Mouse (Mus musculus): ENCODE results near the gene Traip. TPM values are rescaled to one million over a fixed set of nuclear protein-coding genes. Genes with fewer than 3 reads are reported as not detected.

Traip gene
- polyA plus RNA-seq (2012; rRNA removed) = 0.59 and 1.1 TPM in 2 replicates

DNA sequence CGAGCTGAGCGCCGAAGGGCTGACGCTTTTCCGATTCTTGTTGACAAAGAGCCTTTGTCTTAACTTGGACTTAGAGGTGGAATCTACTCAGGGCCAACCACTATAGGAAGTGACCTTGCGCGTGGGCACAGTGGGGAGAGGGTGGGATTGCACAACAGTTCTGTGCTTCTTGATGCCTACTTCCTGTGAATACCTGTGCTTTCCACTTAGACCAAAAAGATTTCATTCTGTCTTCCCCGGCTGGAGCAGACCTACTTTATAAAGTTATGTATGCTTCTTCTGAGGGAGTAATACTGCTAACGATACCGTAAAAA, at the start of gene Traip:
Traip (plus strand) TSS at position 215 of the 314 bp plus-strand sequence.
- DNase-seq (ENCODE audit: low spot score) = no peak

DNA sequence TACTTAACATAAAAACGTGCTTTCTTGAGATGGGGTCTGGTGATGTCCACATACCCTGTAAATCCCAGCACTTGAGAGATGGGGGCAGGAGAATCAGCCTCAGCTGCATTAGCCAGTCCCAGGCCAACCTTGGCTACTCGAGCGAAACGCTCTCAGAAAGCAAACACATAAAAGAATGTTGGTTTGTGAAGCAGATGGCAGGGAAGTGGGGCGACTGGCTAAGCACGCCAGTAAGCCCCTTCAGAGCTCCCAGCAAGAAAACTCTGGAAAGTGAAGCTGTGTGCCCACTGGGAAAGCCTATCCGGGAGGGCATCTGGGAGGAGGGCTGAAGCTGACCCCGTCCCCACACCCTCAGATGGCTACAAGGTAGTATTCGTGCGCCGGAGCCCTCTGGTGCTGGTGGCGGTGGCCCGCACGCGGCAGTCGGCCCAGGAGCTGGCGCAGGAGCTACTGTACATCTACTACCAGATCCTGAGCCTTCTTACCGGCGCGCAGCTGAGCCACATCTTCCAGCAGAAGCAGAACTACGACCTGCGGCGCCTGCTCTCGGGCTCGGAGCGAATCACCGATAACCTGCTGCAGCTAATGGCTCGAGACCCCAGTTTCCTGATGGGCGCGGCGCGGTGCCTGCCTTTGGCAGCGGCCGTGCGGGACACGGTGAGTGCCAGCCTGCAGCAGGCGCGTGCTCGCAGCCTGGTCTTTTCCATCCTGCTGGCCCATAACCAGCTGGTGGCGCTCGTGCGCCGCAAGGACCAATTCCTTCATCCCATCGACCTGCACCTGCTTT, 48.9 kb upstream of the Traip start:
- no peak for DNase-seq (ENCODE audit: low spot score)

DNA sequence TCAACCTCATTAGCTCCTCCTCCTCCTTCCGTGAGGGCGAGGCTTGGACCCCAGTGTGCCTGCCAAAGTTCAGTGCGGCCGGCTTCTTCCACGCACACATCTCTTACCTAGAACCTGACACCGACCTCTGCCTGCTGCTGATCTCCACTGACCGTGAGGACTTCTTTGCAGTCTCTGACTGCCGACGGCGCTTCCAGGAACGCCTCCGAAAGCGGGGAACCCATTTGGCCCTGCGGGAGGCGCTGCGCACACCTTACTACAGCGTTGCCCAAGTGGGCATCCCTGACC, 48.4 kb upstream of the Traip start:
- DNase-seq (ENCODE audit: low spot score) = no peak

DNA sequence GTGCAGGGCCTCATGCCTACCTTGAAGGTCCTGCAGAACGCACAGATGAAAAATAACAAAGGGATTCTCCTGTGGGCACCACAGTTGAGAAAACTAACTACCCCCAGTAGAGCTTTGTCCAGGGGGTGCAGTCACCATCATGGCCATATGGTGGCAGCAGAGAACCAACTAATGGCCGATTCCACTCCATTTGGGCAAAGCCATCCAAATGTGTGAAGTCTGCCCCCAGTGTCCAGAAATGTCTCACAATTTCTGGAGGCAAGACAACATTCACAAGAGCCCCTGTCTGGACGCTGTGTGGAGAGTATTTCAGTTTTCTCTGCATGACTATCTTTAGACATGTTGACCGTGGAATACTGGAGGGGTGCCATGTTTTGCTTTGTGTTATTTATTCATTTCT, 45.2 kb upstream of the Traip start:
- peak; percentile 73 for DNase-seq (ENCODE audit: low spot score)

DNA sequence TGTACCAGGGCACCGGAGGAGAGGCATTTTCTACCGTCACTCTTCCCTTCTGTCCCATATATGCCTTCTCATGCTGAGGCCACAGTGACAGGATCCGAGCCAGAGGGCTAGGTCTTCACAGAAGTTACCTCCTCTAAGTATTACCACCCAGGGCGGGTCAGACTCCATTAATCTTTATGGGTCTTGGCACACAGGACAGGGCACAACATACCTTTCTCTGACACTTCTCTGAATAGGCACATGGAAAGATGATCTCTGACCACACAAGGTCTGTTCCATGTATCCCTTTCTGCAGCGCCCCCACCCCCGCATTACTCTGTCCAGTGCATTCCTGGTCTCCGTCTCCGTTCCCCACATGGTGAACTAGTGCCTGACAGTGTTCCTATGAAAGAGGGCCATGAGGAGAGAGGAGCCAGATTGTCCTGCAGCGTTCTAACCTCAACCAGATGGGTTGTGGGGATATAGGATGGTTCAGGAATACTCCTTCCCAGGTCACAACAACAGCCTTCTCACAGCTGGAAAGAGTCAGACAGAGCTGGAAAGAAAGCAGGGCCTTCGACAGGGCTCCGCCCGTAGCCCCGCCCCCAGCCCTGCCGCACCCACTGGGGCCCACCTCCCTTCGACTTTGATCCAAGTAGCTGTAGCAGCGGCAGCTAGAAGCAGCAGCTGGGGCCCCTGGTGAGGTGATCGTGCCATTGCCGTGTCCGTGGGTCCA, 43.5 kb upstream of the Traip start, which contains the start of gene Mst1r:
Mst1r (plus strand) TSS at position 622 of the 715 bp plus-strand sequence.
- DNase-seq (ENCODE audit: low spot score) = peak; percentile 76

DNA sequence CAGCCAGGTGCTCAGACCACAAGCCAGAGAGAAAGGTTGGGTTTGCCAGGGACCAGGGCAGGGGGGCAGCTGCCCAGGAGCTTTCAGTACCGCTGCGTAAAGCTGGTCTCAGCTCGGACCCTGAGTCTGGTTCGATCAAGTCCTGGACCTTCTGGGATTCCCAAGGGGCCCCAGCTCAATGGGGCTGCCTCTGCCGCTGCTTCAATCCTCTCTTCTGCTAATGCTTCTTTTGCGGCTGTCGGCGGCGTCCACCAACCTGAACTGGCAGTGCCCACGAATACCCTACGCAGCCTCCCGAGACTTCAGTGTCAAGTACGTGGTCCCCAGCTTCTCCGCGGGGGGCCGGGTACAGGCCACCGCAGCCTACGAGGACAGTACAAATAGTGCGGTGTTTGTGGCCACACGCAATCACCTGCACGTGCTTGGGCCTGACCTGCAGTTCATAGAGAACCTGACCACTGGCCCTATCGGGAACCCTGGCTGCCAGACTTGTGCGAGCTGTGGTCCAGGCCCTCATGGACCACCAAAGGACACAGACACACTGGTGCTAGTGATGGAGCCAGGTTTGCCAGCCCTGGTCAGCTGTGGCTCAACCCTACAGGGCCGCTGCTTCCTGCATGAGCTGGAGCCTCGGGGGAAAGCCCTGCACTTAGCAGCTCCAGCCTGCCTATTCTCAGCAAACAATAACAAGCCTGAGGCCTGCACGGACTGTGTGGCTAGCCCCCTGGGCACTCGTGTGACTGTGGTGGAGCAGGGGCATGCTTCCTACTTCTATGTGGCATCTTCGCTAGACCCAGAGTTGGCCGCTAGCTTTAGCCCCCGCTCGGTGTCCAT, 42.8 kb upstream of the Traip start:
- peak; percentile 42 for DNase-seq (ENCODE audit: low spot score)

DNA sequence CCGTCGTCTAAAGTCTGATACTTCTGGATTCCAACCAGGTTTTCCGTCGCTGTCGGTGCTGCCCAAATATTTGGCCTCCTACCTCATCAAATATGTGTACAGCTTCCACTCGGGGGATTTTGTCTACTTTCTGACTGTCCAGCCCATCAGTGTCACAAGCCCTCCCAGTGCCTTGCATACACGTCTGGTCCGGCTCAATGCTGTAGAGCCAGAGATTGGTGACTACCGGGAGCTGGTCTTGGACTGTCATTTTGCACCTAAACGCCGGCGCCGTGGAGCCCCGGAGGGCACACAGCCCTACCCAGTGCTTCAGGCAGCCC, 42.2 kb upstream of the Traip start:
- DNase-seq (ENCODE audit: low spot score) = no peak

DNA sequence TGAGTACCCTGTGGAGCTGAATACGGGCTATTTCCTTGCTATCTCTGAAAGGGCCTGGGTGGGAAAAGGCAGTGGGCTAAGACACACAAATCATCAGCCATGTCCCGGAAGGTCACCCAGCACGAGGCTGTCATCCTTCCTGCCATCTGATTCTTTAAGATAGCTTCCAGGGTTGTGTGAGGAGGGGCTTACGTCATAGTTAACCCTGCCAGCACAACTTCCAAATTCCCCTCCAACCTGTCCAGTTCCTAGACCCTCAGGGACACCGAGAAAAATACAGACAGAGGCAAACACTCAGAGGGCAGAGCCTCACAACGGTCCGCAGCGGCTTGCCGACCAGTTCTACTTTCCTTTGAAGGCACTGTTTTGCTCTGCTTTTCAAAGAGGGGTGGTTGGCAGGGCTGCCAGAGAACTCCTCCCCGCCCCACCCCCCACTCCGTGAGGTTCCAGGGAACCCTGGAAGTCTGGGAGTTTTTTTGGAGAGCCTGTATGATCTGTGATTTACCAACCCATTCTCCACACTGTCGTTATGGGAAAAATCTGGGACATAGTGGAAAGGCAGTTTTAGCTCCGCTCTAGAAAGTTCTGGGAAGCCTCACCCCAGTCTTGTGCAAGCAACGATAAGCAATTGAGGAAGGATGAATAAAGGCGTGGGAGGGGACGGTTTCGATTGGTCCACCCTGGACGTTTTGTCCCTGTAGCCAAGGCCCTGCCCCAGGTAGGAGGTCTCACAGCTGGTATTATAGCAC, 41.4 kb upstream of the Traip start:
- DNase-seq (ENCODE audit: low spot score) = peak; percentile 43

DNA sequence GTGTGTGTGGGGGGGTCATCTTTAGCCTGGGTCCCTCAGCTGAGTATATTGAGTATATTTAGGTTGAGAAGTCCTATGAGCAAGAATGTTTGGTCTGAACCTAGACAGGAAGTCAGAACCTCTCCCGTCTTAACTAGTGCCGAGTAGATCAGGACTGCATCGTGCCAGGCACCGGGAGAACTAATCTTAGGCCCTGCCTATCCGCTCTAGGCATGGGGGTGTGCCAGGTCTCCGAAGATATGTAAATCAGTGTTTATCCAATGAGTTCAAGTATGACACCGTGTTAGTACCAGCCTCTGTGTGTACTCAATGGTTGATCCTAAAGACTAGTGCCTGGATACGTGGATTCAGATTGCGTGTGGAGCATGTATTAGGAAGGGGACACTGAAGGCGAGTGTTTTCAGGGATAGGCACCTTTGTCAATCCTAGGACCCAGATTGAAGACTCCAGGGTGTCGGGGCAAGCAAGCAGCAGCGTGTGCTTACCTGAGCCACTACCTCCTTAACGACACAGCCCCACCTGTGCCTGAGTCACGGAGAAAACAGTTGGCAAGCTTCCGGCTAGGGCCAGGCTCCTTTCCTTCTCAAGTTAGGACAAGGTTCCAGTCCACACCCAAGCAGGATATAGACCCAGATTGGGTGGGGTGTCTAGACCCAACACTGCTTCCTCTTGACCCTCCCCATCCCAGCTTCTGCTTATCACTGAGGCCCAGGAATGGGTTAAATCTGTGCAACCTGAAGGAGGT, 39.7 kb upstream of the Traip start:
- peak; percentile 44 for DNase-seq (ENCODE audit: low spot score)

DNA sequence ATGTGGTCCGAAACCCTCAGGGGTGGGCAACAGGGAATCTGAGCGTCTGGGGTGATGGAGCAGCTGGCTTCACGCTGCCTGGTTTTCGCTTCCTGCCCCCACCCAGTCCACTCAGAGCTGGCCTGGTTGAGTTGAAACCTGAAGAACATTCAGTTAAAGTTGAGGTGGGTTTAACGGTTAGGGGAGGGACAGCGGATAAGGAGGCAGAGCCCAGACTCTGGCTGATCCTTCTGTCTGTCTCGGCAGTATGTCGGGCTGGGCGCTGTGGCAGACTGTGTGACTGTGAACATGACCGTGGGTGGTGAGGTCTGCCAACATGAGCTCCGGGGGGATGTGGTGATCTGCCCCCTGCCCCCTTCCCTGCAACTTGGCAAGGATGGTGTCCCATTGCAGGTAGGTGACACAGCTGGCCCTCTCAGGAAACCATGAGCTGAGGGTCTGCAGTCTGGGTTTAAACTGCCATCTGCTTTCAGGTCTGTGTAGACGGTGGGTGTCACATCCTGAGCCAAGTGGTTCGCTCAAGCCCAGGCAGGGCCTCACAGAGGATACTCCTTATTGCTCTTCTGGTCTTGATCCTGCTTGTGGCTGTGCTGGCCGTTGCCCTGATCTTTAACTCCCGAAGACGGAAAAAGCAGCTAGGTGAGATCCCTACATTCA, 35.0 kb upstream of the Traip start:
- DNase-seq (ENCODE audit: low spot score) = no peak

DNA sequence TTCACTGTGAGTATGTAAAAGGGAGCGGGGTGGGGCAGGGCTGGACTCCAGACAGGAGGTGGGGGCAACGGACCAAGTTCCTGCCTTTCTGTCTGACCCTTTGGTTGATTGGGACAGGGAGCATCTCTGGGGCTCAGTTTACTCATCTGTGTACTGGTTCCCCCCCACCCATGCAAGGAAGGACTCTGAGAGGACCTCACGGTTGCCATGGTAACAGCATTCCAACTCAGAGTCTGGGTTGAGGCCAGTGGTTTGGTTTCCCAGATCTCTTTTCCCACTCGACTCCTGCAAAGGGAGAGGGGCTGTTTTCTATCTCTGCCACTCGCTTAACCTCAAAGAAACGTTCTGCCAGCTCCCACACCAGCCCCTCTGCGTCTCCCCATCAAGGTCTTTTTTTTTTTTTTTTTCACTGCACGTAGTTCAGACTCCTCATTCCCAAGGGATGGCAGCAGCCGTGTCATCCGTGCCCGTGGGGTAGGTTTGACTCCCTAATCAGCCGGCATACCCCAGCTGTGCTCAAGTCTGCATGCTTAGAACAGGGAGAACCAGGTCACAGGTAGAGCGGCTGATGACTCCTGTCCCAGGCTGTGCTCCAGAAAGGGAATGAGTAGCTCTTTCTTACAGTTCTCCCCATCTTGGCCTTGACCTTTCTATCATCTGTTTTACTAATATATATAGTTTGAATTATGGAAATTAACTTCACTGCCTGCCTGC, 31.9 kb upstream of the Traip start:
- no peak for DNase-seq (ENCODE audit: low spot score)

DNA sequence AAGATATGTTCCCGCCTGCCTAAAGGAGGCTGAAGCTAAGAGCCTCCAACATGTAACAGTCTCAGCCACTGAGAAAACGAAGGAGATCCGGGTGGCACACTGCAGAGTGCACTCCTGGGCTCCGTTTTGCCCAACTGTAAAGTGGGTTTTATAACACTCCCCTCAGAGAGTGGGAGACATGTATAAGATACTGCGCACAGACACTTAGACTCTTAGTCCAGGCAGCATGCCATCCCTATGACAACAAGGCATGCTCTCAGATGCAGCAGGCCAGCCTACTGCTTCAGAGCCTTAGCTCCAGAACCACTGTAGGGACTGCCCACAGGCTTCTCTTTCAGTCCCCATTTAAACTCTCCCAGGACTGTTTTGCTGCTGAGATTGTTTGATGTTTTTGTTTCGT, 31.1 kb upstream of the Traip start:
- no peak for DNase-seq (ENCODE audit: low spot score)

DNA sequence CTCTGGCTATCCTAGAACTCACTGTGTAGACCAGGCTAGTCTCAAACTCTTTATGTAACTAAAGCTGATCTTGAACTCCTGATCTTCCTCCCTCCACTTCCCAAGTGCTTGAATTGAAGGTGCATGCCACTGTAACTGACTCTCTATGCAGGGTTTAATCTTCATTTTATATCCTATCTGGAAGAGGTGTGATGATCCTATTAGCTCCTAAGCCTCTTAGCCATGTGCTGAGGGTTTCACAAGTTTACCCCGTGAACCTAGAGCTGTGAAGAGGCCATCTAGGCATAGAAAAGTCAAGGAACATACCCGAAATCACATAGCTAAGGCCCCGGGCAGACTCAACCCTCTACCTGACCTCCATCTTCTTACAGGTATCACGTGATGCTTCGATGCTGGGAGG, 30.5 kb upstream of the Traip start:
- DNase-seq (ENCODE audit: low spot score) = no peak

DNA sequence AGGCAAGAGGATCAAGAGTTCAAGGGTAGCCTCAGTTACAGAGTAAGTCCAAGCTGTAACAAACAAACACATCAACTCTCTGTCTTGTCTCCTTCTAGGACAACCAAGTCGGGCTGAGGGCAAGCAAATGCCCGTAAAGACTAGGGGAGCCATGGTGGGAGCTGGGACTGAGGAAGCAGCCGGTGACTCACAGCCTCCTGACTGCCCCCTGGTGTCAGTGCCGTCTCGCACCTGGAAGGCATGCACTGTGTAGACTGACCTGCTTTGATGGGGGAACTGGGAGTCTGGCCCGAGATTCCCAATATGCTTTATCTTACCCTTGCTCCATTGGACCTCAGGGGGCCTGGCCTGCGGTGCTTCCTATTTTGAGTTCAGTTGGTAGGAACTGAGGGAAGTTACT, 26.9 kb upstream of the Traip start:
- DNase-seq (ENCODE audit: low spot score) = no peak

DNA sequence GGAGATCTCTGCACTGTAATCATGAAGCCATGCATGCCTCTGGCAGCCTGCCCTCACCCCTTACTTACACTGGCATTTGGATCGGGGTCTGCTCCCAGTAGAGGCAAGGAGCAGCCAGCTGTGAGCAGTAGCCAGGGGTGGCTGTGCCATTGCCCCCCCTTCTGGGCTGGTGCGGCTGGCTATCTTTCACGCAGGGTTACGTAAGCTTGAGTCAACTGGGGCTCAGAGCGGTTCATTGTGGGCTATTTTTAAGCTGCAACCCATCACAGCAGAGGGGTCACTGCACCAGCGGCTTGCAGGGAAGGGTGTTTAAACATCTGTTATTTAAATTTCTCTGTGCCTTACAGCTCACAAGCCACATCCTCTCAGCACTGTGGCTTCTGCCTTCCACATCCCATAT, 26.0 kb upstream of the Traip start:
- DNase-seq (ENCODE audit: low spot score) = no peak

DNA sequence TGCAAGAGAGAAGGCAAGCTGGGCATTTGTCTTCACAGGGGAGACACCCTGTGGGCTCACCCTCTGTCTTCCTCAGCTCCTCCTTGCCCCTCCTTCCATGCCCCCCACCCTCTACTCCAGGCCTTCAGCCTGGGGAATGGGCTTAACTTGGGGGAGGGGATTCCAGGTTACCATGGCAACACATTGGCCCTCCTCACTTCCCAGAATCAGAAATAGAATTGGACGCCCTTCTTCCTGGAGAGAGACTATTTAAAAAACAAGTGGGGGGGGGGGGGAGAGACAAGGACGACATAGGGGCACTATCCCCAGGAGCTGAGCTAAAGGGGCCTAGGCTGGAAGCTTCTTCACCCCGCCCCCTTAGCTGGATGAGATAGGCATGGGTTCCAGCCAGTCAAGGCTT, 24.7 kb upstream of the Traip start:
- no peak for DNase-seq (ENCODE audit: low spot score)

DNA sequence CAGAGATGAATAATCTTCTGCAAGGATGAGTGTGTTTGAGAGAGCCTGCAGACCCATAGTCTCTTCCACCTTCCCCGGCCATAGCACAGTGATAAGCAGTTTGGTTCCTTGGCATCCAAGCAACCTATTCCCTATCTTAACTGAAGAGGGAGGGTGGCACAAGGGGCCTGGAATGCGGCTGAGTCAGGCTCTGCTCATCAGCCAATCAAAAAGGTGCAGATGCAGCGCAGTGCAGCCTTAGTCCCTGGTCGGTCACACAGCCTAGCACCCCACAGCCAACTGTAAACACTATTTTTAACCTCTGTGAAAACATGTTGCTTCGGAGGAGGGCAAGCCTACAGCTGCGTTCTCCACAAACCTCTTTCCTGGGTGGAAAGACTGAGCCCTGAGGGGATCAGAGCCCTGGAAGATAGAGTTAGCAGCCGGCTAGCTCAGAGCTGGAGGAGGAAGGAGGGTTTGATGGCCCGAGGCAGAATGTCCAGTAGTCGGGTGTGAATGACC, 23.0 kb upstream of the Traip start:
- no peak for DNase-seq (ENCODE audit: low spot score)

DNA sequence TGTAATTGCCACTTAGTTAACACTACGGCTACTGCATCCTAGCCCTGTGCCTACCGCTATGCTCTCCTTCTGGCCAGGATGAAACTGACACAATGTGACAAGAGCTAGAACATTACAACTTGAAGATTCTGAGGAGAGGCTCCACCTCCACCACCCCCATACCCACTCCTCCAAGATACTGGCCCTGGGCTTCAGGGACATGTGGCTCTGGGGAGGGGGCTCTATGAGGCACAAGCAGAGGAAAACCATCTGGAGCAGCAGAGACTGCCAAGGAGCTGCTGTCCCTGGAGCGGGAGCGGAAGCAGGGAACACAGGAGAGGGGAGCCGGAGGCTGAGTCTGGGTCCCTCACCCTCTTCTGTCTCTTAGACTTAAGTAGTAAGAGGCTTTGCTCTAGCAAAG, 22.2 kb upstream of the Traip start:
- DNase-seq (ENCODE audit: low spot score) = no peak

DNA sequence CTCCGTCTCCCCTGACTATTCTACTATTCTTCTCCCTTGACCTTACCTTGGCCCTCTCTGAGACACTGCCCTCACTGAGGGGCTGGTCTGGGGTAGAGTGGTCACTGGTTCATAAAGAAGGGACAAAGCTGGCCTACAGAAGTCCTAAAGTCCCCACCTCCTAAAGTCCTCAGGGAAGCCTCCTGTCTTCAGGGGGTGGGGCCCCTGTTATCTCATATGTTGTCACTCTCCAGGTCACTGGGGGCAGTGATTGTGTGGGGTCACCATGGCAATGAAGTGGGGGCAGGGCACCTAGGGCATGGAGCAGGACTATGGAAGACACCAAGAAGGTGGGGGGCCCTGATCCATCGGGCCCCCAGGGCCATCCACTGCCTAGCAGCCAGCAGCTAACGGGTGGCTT, 21.8 kb upstream of the Traip start, which contains the start of gene Actl11:
Actl11 (plus strand) TSS at position 301 of the 400 bp plus-strand sequence.
- DNase-seq (ENCODE audit: low spot score) = no peak

DNA sequence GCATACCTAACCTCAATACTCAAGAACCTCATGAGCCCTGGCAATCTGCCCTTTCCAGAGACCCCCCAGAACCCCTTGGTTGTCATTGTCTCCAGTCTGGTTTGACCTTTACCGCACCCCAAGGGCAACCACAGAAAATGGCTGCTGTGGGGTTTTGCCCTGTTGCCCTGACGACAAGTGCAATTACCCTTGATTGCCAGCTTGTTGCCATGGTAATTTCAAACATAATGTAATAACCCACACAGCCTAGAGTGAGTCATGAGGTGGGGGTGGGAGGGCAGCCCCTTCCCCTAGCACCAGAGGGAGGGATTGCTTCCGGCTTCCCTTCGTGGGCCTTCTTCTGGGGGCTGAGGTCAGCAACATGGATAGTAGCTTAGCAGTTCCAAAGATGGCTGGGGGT, 17.7 kb upstream of the Traip start:
- no peak for DNase-seq (ENCODE audit: low spot score)

All from urinary bladder, adult 2 months (tissue).